Mouse (Mus musculus) fat pad, adult 2 months (tissue): ENCODE data around the gene Cntnap5a.

Experiments
- DNase-seq: peaks from one replicate; pipeline ENCODE4 v3.0.0-alpha.2; 2011; ENCODE audit warnings: low read depth, low spot score; ENCODE audit errors: extremely low read depth

Gene Cntnap5a

DNA sequence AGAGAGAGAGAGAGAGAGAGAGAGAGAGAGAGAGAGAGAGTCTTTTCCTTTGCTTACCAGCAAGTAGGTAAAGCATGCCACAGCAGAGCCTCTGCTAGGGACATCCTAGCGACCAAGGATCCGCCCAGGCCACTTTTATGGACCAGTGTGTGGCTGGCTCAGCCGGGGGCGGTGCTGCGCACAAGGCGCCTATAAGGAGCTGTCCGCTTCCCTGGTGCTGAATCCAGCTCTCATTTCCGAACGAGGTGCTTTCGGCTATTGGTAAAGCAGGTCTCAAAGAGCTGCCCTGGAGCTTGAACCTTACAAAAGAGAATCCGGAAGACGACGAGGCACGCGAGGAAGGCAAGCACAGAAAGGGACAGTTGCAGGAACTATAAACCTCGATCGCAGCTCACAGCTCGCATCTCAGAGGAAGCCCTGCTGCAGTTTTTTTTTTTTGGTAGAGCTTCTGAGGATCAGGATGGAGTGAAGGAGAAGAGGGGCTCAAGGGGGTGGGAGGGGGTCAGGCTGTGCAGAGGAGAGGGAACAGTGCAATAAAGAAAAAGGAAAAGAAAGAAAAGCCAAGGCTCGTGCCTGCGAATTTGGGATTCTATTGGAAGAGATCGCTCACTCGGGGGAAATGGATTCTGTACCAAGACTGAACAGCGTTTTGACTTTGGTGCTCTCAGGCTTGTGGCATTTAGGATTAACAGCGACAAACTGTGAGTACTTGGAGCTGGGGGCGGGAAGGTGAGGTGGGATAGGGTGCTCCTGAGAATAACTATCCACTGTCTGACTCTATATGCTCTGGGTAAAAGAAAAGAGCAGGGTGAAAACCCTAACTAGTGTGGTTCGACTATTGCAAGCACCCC, at the start of gene Cntnap5a:
Gene Cntnap5a (plus strand): TSS at position 239 of the 851 bp plus-strand sequence.
- no peak for DNase-seq

DNA sequence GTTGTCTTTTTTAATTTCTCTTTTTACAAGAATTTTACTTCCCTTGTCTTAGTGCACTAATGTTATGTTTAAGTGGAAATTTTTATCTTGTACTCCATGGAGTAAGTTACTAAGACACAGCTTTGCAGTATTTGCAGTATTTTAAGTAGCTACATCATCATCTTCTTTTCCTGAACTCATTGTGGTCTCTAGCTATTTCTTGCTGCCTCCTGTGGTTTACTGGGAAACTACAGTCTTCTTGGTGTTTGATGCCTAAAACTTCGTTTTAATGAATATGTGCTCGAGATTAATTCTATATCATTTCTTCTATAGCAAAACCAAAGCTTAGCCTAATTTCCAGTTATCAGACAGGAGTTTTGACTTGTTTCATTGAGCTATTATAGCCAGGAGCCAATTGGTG, 37.6 kb upstream of the Cntnap5a start:
- DNase-seq: no peak

DNA sequence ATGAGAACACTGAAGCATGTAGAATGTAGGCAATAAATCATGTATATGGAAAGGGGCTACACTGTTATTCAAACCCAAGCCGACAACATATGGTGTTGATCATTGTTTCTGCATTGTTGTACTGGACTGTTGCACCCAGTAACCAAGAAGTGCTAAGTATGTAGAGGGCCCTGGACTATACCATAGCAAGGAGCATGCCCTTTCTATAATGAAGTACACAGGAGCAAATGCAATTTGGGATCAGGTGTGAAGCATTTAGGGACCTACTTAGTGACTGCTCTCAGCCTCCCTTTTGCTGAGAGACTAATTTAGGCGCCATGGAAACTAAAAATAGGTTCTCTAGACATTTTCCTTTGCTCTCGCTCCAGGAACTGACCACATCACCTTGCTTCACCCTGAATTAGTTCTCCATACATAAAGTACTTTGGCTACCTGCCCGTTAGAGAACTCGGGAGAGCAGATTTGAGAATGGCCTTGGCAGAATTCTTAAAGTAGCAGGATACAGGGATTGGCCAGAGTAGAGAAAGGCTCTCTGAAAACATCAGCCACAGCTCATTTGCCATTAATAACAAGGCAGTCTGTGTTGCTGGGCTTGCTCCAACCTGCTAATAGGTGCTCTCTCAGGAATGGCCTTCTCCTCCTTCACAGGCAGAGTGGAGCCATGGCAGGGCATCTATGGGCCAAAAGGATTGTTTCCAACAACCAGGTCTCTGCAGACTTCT, 26.1 kb upstream of the Cntnap5a start:
- DNase-seq: no peak

DNA sequence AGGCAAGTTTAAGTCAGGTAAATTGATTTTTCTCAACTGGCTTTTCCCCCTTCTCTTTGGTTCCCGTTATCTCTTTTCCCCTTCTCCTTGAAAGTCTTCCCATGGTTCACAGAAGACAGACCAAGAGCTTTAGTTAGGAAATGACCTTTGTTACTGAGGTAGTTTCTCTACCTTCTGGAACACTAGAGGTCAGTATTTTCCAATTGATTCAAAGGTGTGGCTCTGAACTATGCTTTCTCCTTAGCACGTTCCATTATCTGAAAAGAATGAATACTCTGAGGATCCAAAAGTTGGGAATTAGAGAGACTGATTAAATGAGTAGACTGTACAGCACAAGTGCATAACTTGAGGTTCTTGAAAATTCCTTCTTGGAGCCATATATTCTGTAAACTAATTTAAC, 1.9 kb downstream of the Cntnap5a start:
- no peak for DNase-seq

DNA sequence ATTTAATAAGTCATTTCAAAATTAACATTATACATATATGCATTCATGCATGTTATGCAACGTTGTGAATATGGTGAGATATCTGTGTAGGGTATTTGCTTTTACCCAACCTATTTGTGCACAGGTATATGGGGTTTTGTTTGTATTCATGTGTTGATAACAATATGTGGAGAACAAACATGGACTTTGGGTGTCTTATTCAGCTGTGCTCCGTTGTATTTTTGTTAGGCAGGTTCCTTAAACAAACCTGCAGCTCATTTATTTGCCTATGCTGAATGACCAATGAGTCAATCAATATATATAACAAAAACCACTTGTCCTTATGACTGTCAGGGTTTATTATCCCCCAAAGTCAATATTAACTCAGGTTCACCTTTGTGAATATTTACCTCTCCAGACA, 15.2 kb downstream of the Cntnap5a start:
- DNase-seq: no peak

DNA sequence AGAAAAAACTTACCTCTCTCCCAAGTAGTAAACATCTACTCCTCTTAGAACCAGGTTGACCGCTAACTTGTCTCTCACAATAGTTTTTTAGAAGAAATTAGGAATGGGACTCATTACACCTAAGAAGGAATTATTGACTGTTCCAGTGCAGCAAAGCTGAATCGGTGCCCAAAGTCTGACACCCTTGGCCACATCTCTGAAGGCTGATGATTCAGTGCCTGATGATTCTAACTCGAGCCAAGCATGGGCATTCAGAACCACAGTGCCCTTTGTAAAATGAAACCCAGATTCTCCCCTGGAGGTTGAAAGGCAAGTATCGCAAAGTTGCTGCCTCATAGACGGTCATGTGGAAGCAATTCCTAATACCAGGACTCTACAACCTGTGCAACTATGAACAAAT, 58.0 kb downstream of the Cntnap5a start:
- DNase-seq: no peak

DNA sequence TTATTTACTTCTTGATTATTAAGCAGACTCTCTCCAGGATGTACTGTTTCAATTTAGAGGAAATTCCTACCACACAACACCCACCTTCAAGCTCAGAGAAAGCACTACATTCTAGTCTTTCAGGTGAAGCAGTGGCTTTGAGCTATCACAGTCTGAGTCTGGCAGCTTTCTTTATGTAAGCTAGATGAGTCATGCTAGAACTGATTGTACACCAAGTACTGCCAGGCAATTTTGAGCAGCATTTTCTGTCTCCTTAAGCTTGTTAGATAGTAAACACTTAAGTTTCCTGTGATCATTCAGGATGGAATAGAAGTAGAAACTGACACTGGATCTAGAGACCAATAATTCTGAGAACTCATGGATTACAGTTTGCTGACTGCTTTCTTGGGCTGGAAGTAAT, 61.0 kb downstream of the Cntnap5a start:
- no peak for DNase-seq

DNA sequence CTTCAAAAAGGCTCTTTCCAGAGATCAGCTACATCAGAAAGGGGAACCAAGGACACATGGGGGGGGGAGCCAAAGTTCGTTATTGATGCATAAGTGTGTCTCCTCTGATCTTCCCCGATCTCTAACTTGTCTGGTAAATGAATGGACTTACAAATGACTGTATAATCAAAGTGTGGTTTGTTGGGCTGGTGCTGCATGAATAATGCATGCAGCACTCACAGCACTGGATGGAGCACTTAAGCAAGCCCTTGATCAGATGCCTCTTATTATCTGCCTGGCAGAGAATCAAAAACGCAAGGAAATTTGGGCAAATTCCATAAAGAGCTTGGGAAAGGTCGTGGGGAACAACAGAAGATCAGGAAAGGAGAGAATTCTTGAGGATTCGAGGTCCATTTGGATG, 100.2 kb downstream of the Cntnap5a start:
- DNase-seq: no peak

DNA sequence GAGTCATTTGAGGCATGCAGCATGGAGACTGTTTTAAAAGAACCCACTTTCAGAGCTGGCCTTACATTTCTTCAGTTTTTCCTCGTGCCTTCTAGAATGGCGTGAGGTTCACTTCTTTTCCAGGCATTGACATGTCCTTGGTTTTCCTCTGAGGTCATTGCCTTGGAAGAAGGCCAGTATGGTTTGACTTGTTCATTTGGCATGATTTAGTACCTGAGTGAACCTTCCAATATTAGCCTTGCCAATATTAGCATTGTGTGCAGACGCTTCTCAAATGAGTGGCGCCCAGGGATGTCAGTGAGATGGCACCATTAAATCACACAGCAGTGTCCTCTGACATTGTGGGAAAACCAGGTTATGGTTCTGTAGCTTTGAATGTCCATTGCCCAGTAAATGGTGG, 158.0 kb downstream of the Cntnap5a start:
- no peak for DNase-seq

DNA sequence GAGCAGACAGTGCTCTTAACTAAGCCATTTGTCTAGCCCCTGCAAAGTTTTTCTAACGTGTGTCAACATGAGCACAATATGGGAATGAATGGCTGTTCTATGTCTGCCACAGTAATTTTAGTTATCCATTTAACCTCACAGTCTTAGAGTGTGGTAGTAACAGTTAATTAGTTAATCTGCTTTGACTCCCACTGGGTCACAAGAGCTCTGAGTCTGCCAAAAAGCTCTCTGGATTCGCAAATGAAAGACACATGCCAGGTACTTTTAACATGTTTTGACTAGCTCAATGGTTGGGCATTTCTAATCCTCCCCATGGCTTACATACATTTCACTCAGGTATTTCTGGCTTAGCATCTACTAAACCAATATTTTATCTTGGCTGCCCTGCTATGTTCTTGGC, 163.0 kb downstream of the Cntnap5a start:
- DNase-seq: peak; percentile 91

DNA sequence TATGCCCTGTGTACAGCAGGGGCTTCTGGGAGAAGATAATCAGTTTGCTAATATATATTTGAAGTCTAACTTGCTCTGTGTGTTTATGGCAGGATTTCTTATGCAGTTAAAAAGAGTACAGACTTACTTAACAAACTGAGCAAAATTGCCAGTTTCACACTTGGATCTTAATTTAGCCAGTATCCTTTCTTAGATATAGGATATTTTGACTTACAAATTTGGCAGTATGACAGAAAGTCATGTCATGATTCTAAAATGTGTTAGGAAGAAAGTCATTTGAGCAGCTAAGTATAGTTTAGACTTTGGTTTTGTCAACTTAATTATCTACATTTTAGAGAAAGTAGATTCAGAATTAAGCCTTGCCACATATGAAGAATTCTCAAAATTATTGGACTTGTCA, 167.7 kb downstream of the Cntnap5a start:
- DNase-seq: no peak

DNA sequence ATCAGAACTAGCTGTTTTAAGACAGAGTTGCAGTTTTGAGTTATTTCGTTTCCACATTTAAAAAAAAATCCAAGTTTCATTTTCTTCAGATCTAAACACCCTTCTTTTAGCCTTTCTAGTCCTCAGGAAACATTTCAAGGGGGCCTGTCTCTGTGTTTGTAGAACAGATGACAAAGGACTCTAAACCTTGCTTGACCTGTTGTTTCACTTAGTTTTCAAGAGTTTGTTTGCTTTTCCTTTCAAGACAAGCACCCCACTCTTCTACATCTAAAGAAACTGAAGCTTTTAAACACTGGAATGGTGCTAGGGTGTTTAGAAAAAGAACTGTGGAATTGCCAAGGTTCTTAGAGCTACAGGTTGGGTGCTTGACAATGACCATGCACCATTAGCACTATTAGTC, 233.8 kb downstream of the Cntnap5a start:
- DNase-seq: no peak

DNA sequence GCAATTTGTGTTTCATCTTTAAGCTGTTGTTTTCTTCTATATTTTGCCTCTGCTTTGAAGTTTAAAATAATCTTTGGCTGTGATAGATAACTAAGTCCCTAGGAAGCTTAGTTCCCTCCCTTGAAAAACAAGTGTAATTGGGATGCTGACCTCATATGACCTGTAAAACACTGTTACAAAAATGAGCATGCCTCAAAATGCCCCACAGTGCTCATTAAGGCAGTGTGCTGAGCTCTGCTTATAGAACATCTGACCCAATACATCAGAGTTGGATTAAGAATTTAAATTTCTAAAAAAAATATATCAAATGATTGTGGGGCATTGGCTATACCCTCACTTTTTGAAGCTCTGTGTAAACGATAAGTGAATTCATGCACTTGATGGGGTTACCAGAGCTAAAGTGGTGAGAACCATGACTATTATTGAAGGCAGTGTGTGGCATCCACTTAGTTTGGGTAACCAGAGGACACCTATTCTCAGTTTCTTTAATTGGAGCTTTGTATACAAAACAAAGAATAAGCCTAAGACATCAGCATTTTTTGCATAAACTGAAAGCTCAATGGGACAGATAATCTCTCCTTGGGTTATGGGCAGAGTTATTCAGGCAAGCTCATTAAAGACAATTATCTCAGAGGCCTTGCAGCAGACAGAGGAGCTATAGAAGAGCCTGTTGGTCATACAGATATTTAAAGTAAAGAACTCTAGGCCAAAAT, 241.6 kb downstream of the Cntnap5a start:
- DNase-seq: no peak

DNA sequence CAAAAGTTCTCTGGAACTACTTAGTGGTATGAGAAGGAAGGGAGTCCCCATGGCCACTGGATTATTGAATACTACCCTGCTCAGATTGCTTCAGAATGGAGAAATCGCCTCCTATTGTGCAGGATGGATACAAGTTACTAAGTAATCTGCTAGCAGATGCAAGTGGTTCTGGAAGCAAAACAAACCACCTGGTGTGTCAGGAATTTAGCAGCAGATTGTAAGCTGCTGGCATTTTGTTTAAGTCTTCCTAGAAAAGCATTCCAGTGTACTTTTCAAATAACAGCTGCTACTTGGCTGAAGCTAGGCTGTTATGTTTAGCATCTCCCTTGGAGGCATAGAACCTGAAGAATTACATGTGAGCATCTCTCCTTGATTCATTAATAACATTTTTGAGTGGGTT, 247.5 kb downstream of the Cntnap5a start:
- DNase-seq: no peak

DNA sequence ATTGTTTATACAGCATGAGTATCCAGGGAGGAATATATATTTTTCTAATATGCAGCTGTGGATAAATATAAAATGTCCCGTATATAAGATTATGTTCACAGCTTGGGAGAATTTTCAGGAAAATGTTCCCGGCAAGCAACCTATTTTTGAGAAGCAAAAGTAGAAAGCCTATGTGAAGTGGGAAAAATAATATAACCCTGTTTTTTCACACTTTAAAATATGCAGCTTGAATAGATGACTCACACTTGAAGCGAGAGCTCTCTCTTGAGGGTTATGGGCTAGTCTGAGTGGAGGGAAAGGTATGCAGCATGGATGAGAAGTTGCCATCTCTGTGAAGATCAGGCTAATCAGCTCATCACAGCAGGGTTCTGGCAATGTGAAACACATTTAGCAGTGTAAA, 261.3 kb downstream of the Cntnap5a start:
- no peak for DNase-seq

DNA sequence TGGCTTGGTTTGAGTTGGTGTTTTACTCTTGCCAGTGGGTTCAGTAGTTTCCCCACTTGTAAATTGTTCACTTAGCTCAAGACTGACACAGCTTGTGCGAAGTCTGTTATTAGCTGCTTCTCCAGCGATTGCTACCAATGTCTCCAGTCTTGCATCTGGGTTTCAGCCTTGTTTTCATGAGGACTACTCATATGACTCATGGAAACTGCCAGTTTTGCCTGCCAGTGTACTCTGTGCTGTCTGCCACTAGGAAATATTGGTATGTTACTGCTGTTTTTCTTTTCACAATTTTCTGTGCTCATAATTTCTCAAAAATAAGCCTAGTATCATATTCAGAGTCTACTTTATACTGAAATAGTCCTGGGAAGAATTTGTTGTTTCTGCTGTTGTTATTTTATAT, 272.0 kb downstream of the Cntnap5a start:
- DNase-seq: no peak

DNA sequence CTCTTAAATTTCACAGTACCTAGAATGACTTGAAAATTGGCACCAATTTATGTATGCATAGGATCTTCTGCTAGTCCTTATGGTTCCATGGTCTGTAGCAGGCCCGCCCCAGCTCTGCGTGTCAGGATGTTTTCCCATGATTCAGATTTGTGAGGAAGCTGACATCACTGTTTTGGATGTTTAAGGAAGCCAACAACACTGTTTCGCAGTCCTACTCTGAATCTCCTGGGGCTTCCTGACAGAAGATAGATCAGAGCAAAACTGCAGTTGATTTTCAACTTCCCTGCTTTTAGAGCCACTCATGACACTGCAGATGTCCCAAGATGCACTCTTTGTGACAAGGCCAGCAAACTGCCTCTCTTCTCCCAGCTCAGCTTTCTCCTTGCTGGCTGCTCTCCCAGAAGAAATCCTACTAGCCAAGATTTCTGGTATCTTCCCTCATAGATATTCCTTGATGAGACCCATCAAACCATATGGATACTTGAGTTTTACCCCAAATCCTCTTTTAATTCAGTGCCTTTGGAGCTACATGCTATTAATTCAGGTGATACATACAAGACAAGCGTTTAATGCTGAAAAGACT, 280.5 kb downstream of the Cntnap5a start:
- no peak for DNase-seq

DNA sequence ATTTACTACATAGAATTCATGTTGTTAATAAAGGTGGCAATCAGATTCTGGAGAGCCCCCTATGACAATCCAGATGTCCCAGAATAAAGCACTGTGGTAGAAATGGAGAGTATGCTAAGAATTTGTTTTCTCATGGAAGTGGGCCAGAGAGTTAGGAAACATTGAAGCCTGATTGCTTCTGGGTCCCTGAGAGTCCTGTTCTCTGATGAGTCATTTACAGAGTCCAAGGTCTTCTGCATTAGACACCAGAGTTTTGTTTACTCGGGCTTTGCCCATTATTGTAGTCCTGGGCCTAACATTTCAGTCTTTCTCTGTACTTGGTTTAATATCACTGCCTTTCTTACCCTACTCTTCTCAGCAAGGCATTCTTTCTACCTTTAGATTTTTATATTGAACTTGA, 305.6 kb downstream of the Cntnap5a start:
- no peak for DNase-seq

DNA sequence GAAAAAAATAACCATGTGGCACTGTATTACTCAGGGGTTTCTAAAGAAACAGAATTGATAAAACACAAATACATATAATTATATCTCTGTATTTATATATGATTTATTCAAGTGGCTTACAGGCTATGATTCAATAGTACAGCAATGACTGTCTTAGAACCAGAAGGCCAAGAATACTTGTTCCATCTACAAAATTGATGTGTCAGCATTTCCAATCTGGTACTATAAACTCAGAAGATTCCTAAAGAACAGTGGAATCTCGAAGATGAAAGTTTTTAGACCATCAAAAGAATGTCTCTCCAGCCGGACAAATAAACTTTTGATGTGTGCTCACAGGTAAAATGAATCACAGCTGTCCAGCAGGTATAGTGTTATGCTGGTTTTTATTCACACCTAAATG, 331.2 kb downstream of the Cntnap5a start:
- DNase-seq: no peak

DNA sequence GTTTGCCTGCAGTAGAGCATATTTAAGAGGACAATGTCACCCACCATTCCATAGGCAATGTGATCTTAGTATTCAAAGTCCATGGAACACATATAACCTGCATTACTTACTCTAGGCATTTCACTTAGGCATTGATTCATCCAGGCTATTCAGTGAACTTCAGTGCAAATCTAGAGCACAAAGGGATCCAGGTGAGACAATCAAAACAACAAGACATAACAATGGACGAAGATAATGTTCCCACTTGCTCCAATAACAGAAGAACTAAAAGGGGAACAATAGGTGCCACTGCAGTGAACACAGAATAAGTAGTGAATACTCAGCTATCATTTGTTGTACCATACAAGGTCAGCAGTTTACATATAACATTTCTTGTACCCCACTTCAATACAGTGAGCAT, 345.1 kb downstream of the Cntnap5a start:
- no peak for DNase-seq

DNA sequence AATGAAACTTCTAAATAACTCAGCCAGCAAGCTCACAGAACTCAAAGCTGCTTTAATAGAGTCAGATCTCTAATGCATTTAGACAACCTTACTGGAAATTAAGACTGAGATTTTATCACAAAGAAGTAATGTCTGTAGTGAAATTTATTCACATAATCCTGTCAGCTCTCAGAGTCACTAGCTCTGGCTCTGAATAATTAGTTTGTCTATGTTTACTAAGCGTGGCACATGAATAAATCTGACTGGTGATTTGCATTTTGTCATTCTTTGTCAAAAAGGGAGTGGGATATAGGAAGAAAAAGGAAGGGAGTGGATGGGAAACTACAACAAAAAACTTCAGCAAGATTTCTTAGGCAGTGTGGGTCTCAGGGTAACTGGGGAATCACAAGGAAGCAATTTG, 351.3 kb downstream of the Cntnap5a start:
- DNase-seq: no peak

DNA sequence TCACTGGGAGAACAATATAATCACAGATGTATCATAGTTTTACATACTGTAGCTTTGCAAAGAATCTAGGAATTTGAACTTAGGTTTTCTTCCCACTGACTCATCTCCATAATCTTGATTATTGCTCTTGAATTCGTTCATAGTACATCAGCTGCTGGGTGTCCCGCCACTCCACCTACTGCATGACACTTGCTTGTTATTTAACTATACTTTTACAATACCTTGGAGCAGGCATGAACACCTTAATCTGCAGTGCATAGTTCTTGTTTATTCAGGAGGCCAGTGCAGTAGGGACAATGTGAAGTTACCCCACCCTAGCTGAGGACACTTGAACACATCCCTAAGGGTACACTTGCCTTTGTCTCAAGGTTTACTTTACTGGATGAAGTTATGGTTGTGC, 352.3 kb downstream of the Cntnap5a start:
- no peak for DNase-seq
